Mouse (Mus musculus) cerebellum, adult 11 months (tissue): ENCODE measurements around the gene Sptbn2.

Experiments
- DNase-seq: peaks from one replicate; pipeline ENCODE4 v3.0.0; 2022

Gene Sptbn2

GRCm38 (mm10) chr19:4711098-4711600, at the start of gene Sptbn2:
Gene Sptbn2, plus strand, starts transcription at chr19:4711167.
- peak; percentile 60 for DNase-seq

- DNase-seq = no peak
Measured at GRCm38 (mm10) chr19:4666815-4667214, 44.2 kb upstream of the Sptbn2 start.

GRCm38 (mm10) chr19:4670776-4671175, 40.2 kb upstream of the Sptbn2 start:
- DNase-seq = no peak

- no peak for DNase-seq
Measured at GRCm38 (mm10) chr19:4672401-4672800, 38.6 kb upstream of the Sptbn2 start.

GRCm38 (mm10) chr19:4694346-4694745, 16.6 kb upstream of the Sptbn2 start:
- no peak for DNase-seq

GRCm38 (mm10) chr19:4697121-4697520, 13.8 kb upstream of the Sptbn2 start:
- DNase-seq = no peak

- DNase-seq = no peak
Measured at GRCm38 (mm10) chr19:4697721-4698120, 13.2 kb upstream of the Sptbn2 start.

- peak; percentile 93 for DNase-seq
Measured at GRCm38 (mm10) chr19:4698205-4698677, 12.7 kb upstream of the Sptbn2 start, which contains the start of gene Gm960. Gene Gm960, minus strand, starts transcription at chr19:4698668.

GRCm38 (mm10) chr19:4698856-4699255, 12.1 kb upstream of the Sptbn2 start:
- peak; percentile 48 for DNase-seq

- DNase-seq = no peak
Measured at GRCm38 (mm10) chr19:4699821-4700220, 11.1 kb upstream of the Sptbn2 start.

- DNase-seq = no peak
Measured at GRCm38 (mm10) chr19:4700656-4701055, 10.3 kb upstream of the Sptbn2 start.

GRCm38 (mm10) chr19:4701221-4701620, 9.7 kb upstream of the Sptbn2 start:
- DNase-seq = no peak

- no peak for DNase-seq
Measured at GRCm38 (mm10) chr19:4708765-4709164, 2.2 kb upstream of the Sptbn2 start.

GRCm38 (mm10) chr19:4711601-4712155, 711 bp downstream of the Sptbn2 start:
- DNase-seq = peak; percentile 65

- DNase-seq = peak; percentile 44
Measured at GRCm38 (mm10) chr19:4712156-4712780, 1.3 kb downstream of the Sptbn2 start.

- no peak for DNase-seq
Measured at GRCm38 (mm10) chr19:4712781-4713526, 2.0 kb downstream of the Sptbn2 start.

GRCm38 (mm10) chr19:4713886-4714285, 2.9 kb downstream of the Sptbn2 start:
- no peak for DNase-seq

GRCm38 (mm10) chr19:4716756-4717155, 5.8 kb downstream of the Sptbn2 start:
- no peak for DNase-seq

- no peak for DNase-seq
Measured at GRCm38 (mm10) chr19:4717281-4717680, 6.3 kb downstream of the Sptbn2 start.

GRCm38 (mm10) chr19:4718716-4719115, 7.7 kb downstream of the Sptbn2 start:
- no peak for DNase-seq

GRCm38 (mm10) chr19:4719351-4719764, 8.4 kb downstream of the Sptbn2 start:
- DNase-seq = no peak

GRCm38 (mm10) chr19:4720112-4720511, 9.1 kb downstream of the Sptbn2 start:
- no peak for DNase-seq

GRCm38 (mm10) chr19:4720671-4721244, 9.8 kb downstream of the Sptbn2 start:
- peak; percentile 38 for DNase-seq
